Mouse (Mus musculus) hematopoietic stem cell, adult 5-6 weeks (primary cell): ENCODE measurements around the gene Ptpn11. TPM values are rescaled to one million over a fixed set of nuclear protein-coding genes. Genes with fewer than 3 reads are reported as not detected.
"Not testable (repeated sequence)": the region's sequence is repeated elsewhere in the genome, so short reads cannot be mapped to it uniquely, and the experiment has no call there.

Source experiments
- ATAC-seq, 2 experiments: fragments of 125-278 bp in 1 of 2; replicated peaks in 1 of 2; 2 replicates each; pipeline ENCODE4 v1.8.0; 2016 to 2017; ENCODE audit warnings: inconsistent platforms in 2 of 2, mild to moderate bottlenecking in 2 of 2, moderate number of reproducible peaks in 2 of 2, low read depth in 1 of 2, moderate TSS enrichment in 1 of 2; ENCODE audit not compliant: low FRiP score in 2 of 2, poor library complexity in 2 of 2, severe bottlenecking in 2 of 2, insufficient read depth in 1 of 2, low TSS enrichment in 1 of 2
- total RNA-seq: library from RNA; stranded (forward); fragments of 172-1452, 232-1000 nt; gene quantifications from 2 replicates; pipeline ENCODE4 v1.2.3, GENCODE M21; 2017

Ptpn11 gene
- total RNA-seq, 1 experiment from 2014 or later, result 56.0 TPM

DNA sequence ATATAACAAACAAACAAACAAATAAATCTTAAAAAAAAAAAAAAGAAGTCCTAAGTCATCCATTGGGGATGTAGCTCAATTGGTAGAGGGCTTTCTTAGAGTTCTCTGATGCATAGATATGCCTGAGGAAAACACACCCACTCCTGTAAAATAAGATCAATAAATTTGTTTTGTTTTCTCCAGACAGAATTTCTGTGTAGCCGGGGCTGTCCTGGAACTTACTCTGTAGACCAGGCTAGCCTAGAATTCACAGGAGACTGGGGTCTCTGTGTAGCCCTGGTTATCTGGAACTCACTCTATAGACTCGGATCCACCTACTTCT is 26.1 kb upstream of the Ptpn11 start:
- no peak for ATAC-seq

DNA sequence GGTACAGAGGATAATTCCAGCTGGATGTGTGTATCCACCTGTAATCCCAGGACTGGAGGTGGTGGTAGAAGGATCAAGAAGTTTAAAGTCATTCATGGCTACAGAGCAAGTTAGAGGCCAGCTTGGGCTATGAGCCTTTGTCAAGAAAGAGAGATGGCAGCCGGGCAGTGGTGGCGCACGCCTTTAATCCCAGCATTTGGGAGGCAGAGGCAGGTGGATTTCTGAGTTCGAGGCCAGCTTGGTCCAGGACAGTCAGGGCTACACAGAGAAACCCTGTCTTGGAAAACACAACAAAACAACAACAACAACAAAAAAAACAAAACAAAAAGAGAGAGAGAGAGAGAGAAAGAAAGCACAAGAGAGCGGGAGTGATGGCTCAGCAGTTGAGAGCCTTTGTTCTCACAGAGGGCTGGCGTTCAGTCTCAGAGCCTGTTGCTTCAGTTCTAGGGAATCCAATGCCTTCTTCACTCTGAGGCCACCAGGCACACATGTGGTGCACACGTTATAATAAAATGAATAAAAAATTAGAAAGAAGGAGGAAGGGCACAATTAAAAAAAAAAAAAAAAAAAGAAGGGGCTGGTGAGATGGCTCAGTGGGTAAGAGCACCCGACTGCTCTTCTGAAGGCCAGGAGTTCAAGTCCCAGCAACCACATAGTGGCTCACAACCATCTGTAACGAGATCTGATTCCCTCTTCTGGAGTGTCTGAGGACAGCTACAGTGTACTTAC is 25.6 kb upstream of the Ptpn11 start:
- ATAC-seq, result not testable (repeated sequence)

DNA sequence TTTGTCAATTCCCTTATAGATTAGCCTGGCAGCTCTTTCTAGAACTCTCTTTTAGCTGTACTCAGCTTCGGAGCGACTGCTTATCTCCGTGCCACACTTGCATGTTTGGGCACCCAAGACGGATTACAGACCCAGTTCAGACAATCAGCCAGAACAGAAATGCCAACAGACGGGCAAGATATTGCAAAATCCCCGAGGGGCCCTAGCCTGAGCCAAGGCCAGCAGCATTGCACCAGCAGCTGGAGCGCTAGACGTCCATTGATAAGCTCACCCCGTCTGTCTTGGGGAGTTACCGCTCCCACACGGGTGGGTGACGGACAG is 24.9 kb upstream of the Ptpn11 start:
- ATAC-seq, result peak in 1 of 2 experiments; percentile 38; a peak in 1 of 4 replicates

DNA sequence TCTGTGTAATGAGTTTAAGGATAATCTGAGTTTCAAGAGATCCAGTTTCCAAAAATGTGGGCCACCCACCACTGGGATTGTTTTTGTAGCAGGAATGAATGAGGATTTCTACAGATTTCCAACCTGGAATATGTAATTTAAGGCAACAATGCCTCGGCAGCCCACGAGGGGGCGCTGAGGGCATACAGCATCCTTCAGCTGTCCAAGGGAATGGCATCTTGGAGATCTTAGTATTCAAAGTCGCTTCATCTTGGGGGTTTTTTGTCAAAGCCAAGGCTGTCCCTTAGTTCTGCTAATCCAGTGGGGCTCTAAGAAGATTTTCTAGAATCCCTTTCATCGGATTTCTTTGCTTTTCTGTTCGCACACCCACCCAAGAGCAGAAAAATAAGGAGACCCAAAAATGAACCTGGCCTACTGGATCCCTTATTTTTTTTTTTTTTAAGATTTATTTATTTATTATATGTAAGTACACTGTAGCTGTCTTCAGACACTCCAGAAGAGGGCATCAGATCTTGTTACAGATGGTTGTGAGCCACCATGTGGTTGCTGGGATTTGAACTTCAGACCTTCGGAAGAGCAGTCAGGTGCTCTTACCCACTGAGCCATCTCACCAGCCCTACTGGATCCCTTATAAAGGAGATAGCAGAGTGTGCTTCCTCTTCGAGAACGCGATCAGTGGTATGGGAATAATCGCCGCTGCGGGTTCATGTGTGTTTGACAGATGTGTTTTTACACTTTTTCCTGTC is 24.4 kb upstream of the Ptpn11 start:
- ATAC-seq, result peak; percentile 25 to 26; a peak in 1 of 4 replicates

DNA sequence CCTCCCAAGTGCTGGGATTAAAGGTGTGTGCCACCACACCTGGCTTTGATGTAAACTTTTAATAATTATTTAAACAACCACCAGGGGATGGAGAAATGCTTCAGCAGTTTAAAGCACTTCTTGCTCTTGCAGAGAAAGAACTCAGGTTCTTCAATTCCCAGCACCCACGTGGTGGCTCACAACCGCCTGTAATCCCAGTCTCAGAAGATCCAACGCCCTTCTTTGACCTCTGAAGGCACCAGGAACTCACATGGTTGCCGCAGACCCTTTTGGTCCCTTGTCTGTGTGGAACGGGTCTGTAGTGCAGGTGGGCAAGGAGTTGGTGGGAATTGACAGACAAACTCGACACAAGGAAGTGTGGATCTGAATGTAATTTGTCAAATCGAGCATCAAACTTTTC is 23.5 kb upstream of the Ptpn11 start:
- ATAC-seq, result no peak

GRCm38 (mm10) chr5:121212108-121212507 is 20.9 kb upstream of the Ptpn11 start:
- no peak for ATAC-seq

DNA sequence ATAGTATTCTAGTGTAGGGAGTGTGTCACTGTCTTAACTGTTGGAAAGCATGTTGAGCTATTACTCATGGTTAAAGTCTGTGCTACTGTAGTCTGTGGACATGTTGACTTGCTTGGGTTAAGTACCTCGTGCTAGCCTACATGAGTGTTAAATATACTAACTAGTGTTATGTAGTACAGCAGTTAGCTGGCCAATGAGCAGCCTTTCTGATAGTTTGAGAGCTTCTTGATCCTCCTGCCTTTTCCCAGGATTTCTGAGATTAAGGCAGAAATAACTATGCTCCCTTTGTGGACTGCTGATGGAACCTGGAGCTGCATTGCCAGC is 19.4 kb upstream of the Ptpn11 start:
- no peak for ATAC-seq

DNA sequence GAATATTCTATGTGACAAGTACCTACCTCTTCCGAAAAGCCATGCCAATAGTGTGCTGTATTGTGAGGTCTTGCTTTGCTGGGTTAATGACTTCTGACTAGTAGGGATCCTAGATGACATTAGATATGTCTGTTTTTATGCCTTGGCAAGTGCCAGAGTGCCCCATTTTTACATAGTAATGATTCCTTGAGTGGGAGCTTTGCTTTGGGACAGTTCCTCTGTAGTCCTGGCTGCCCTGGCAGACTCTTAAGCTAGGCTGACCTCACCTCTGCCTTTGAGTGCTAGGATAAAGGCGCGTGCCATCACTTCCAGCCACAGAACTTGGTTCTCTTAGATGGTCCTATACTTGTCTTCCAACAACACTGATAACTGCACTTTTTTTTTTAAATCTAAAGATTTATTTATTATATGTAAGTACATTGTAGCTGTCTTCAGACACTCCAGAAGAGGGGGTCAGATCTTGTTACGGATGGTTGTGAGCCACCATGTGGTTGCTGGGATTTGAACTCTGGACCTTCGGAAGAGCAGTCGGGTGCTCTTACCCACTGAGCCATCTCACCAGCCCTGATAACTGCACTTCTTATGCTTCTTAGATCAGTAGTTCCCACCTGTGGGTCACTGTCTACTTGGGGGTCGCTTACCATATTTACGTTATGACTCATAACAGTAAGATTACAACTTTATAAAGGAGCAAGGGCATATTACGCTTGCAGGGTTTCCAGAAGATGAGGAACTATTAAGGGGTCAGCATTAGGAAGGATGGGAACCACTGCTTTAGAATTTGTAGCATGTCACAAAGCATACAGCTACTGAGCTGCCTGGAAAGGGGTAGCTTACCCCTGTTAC is 18.8 kb upstream of the Ptpn11 start:
- no peak for ATAC-seq

- ATAC-seq, result no peak
Measured at GRCm38 (mm10) chr5:121206984-121207383, 15.8 kb upstream of the Ptpn11 start.

GRCm38 (mm10) chr5:121206540-121206939 is 15.3 kb upstream of the Ptpn11 start:
- ATAC-seq, result no peak

DNA sequence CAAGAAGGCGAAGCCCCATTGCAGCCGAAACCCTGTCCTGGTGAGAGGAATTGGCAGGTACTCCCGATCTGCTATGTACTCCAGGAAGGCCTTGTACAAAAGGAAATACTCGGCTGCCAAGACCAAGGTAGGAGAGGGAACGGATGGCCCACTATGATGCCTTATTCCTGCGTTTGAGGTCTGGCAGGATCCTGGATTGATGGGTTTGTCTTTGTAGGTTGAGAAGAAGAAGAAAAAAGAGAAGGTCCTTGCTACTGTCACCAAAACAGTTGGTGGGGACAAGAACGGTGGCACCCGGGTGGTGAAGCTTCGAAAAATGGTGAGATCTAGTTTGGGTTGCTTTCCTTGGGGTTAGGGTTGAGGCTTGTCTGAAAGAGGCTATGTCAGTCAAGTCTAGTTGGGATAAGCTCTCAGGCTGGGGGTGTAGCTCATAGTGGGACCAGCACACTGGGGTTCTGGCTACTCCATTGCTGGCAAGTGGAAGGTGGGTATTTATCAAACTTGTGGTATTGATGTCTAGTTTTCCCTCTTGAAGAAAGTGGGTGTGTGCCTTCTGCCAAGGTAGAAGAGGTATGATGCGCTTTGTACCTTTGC is 14.4 kb upstream of the Ptpn11 start:
- ATAC-seq, result not testable (repeated sequence)

DNA sequence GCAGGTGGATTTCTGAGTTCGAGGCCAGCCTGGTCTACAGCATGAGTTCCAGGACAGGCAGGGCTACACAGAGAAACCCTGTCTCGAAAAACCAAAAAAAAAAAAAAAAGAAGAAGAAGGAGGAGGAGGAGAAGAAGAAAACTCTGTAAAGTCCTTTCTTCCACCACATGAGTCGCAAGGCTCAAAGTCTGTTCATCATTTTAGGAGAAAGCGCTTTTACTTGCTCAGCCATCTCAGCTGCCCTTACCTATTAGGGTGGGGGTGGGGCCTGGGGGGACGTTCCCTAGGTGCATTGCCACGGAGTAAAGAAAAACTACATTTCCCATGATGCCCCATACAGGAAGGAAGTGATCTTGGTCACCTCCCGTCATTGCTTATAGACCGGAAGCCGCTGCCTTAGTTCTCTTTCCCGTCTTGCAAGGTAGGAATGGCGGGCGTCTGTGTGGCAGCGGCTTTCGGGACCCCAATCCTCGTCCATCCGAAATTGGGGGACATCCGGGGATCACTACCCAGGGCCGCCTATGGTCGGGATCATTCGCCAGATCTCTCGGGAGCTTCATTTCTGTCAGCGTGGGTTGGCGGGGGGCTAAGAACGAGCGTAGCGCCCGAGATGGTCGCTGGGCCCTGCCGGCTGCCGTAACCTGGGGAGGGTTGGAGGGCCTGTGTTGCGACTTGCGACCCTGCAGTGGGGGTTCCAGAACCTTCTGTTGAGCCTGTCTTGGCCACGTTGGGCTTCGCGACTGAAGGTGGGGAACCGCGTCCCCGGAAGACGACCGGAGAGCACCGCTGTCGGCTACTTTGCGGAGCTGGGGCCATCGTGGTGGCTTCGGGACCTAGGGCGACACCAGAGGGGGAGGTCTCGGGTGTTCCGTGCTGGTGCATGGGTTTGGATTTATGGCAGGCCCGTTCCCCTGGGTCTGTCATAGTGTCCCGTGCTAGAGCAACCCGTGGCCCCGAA is 13.2 kb upstream of the Ptpn11 start, which contains the start of gene Rpl6:
Gene Rpl6 (plus strand): TSS at position 350 of the 958 bp plus-strand sequence.
- peak; percentile 87 to 96 for ATAC-seq

GRCm38 (mm10) chr5:121202467-121202866 is 11.3 kb upstream of the Ptpn11 start:
- ATAC-seq, result no peak

DNA sequence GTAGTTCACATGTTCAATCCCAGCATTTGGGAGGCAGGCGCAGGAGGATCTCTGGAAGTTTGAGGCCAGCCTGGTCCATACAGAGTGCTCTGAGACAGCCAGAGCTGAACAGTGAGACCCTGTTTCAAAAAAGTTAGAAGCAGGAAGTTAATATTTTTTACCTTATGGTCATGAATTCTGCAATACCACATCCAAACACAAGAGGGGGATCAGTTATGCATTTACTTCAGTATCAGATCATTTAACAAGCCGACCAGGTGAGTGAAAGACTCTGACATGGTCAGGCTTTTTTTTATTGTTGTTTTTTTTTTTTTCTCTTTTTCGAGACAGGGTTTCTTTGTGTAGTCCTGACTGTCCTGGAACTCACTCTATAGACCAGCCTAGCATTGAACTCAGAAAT is 10.5 kb upstream of the Ptpn11 start:
- ATAC-seq, result peak in 1 of 2 experiments; percentile 27; a peak in 2 of 4 replicates

GRCm38 (mm10) chr5:121198376-121198775 is 7.2 kb upstream of the Ptpn11 start:
- ATAC-seq, result no peak

- ATAC-seq, result no peak; a peak in 1 of 4 replicates
Measured at GRCm38 (mm10) chr5:121197337-121197736, 6.1 kb upstream of the Ptpn11 start.

DNA sequence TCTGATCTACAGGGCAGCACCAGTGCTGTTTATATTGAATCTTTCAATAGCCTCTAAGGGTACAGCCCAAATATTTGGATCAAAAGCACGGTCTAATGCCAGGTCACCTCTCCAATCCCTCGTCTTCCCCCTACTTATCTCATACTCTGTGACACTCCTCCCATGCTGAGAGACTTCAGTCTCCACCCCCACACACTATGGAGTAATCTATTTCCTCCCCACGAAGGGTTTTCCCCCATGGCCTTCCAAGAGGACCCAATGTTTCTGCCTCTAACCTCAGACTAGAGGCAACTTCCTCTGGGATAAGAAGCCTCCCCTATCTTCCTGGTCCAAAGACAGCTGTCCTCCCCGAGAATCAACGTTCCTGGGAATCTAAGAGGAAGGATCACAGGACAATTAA is 5.6 kb upstream of the Ptpn11 start:
- ATAC-seq, result peak in 1 of 2 experiments; percentile 25; a peak in 2 of 4 replicates
